8 mouse cellular contexts compared by ENCODE assay signal in genomic region chr6:90428380-90428974, GRCm38 (mm10). TPM values are rescaled to one million over a fixed set of nuclear protein-coding genes. Genes with fewer than 3 reads are reported as not detected.
A peak's percentile ranks its signal among the peaks of the same experiment; 100 is the strongest.
DNase-seq lines count a peak whose midpoint lies in the region; ATAC-seq and TF ChIP-seq lines count a peak whose summit lies in the region.

TSS of gene Cfap100 (minus strand) at chr6:90428797.

- H3K36me3 ChIP-seq in hindbrain, embryonic 13.5 days = no peaks in the 10 kb centered on the region
- H3K36me3 ChIP-seq in lung, postnatal 0 days (ENCODE audit: insufficient read depth, low read length) = no peaks in the 10 kb centered on the region

- TF ChIP-seq CTCF in lung, postnatal 0 days (IDR thresholded peaks at IDR 0.05) = peak; percentile 71

- DNase-seq in adipocyte (ENCODE audit: low spot score) = peak; percentile 86
- peak; percentile 78 to 86 for DNase-seq in cerebellum, postnatal 25 days
- peak; percentile 70 for DNase-seq in frontal cortex, postnatal 36 days (ENCODE audit: low spot score in 2 of 2)
- peak; percentile 73 to 79 for DNase-seq in layer of hippocampus, postnatal 14 days (ENCODE audit: low spot score in 2 of 2)
- peak; percentile 82 for DNase-seq in lung, postnatal 0 days (ENCODE audit: low spot score)
- DNase-seq in retina, embryonic 14.5 days (ENCODE audit: low spot score) = peak; percentile 80
- peak; percentile 58 to 77 for DNase-seq in urinary bladder, postnatal 4 days (ENCODE audit: low spot score in 2 of 2)

- peak within 1 kb of the TSS; percentile 76 for H3K9ac ChIP-seq in hindbrain, embryonic 13.5 days
- peak within 1 kb of the TSS; percentile 16; the same call in 1 of the 2 replicates for H3K9ac ChIP-seq in lung, postnatal 0 days (replicated peaks; ENCODE audit: low read depth)

- peak within 1 kb of the TSS; percentile 79 for H3K4me2 ChIP-seq in hindbrain, embryonic 13.5 days
- H3K4me2 ChIP-seq in lung, postnatal 0 days (replicated peaks; ENCODE audit: low read depth, low read length) = peak within 1 kb of the TSS; percentile 72

- no peaks in the 10 kb centered on the region for H3K9me3 ChIP-seq in hindbrain, embryonic 13.5 days
- H3K9me3 ChIP-seq in lung, postnatal 0 days (ENCODE audit: low read length) = no peaks in the 10 kb centered on the region

- peaks cover 21% of the 10 kb centered on the region for H3K27me3 ChIP-seq in hindbrain, embryonic 13.5 days
- H3K27me3 ChIP-seq in lung, postnatal 0 days (replicated peaks; ENCODE audit: insufficient read depth, low read length) = 0 out of 2 replicates have a peak, but pooled peaks cover 3% of the 10 kb centered on the region

- WGBS in hindbrain, embryonic 13.5 days = under 1% methylated on average over 31 of the region's 31 CpGs
- under 1% methylated on average over 31 of the region's 31 CpGs for WGBS in lung, postnatal 0 days

- peaks cover 17% of the 10 kb centered on the region for H3K4me1 ChIP-seq in hindbrain, embryonic 13.5 days (replicated peaks)
- H3K4me1 ChIP-seq in lung, postnatal 0 days (ENCODE audit: insufficient read depth, low read depth, low read length) = peaks cover 5% of the 10 kb centered on the region; the same call in 1 of the 2 replicates

- H3K27ac ChIP-seq in hindbrain, embryonic 13.5 days = peak within 1 kb of the TSS; percentile 69
- peak within 1 kb of the TSS; percentile 47; the same call in 1 of the 2 replicates for H3K27ac ChIP-seq in lung, postnatal 0 days (ENCODE audit: low read length)

- H3K4me3 ChIP-seq in hindbrain, embryonic 13.5 days = peak within 1 kb of the TSS; percentile 47
- H3K4me3 ChIP-seq in lung, postnatal 0 days (ENCODE audit: low read depth, low read length) = peak within 1 kb of the TSS; percentile 28

- no peak for TF ChIP-seq EP300 in lung, postnatal 0 days (IDR thresholded peaks at IDR 0.05)

- peak; percentile 92 for ATAC-seq in hindbrain, embryonic 13.5 days (ENCODE audit: low FRiP score)
- peak; percentile 89 for ATAC-seq in lung, postnatal 0 days

RNA-seq across cellular contexts. Expression of gene Cfap100, which starts in this region (rescaled TPM):
- polyA plus RNA-seq in hindbrain, embryonic 13.5 days (2015; fragmentation: Nextera tagmentation; extraction: Ambion mirVana) = 6.7 and 6.9 TPM in 2 replicates
- total RNA-seq in layer of hippocampus, postnatal 14 days (2021) = 10 to 100 TPM in 1 of 2 experiments, 1 to 10 TPM in 1; 9.8 to 10.4 TPM
- polyA plus RNA-seq in lung, postnatal 0 days (2015; fragmentation: Nextera tagmentation; extraction: Ambion mirVana) = 3.9 and 5.2 TPM in 2 replicates

Comparison
In these comparisons a context has a peak if more than half of its experiments do, and no peak if none do; other contexts are left out.
1. Peak in every context shown above with its lines: DNase-seq, ATAC-seq, H3K4me3 ChIP-seq and H3K27ac ChIP-seq.